Mouse (Mus musculus) heart, postnatal 10 days (tissue): ENCODE measurements at regions not wholly inside any gene's neighbourhood (a gene's known extent, or its start where the extent isn't known, plus 50 kb on each side); places are given as distances from the start of the nearest gene placed in this dataset.

Source experiments
- DNase-seq, 2 experiments: peaks; one replicate each; pipeline ENCODE4 v3.0.0; 2021
- intact Hi-C: fragments of 180-260 bp; cut with DNase I; formaldehyde crosslinking; loops from one replicate; pipeline ENCODE4 v1.15.1; 2025

- DNase-seq, result no peak
- intact Hi-C loops, result no loop called here
Observed at GRCm38 (mm10) chr6:147316140-147316539, 52.2 kb upstream of the Pthlh start.

- intact Hi-C loops, result no loop called here
- DNase-seq, result no peak
Observed at GRCm38 (mm10) chr6:147315207-147315606, 51.2 kb upstream of the Pthlh start.
